9 mouse cellular contexts compared by ENCODE assay signal in the genomic region with DNA sequence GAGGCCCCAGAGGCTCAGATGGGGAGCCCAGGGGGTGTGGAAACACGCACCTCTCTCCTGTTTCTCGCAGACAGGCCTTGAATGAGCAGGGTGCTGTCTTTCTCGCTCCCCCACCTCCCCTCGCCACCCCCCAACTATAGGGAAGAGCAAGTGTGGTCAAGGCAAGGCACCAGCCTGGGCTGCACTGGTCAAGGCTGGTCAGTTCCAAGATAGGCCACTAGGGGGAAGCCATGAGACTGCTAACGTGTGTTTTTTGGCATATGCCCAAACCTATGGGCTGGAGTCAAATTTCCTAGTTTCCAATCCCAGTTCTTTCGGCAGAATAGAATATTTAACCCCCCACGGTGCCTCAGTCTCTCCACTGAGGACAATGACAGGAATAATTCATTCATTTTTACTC. TPM values are rescaled to one million over a fixed set of nuclear protein-coding genes. Genes with fewer than 3 reads are reported as not detected.
DNase-seq lines count a peak whose midpoint lies in the region; ATAC-seq and TF ChIP-seq lines count a peak whose summit lies in the region.
"Had no signal": no experiment of that assay in that cellular context is flagged by ENCODE, and none has a peak within 500 bp of the region (broad histone marks: within the 10 kb centered on the region; RNA-seq: fewer than 3 reads in every experiment).

No protein-coding gene starts in this region.

- peak; percentile 42 for DNase-seq in A20 (ENCODE audit: low read depth, low spot score)
- DNase-seq in adrenal gland, adult (ENCODE audit: inconsistent age in 2 of 2, low spot score in 1 of 2): peak; percentile 71 to 95
- DNase-seq in heart, adult 2 months: peak; percentile 59 to 82
- DNase-seq in kidney, postnatal 4 days: peak; percentile 88 to 89
- DNase-seq in liver, embryonic 14.5 days (ENCODE audit: low read depth in 3 of 3, low spot score in 3 of 3): peak in 2 of 3 experiments; percentile 6 to 7
- DNase-seq in ovary, postnatal 36 days (ENCODE audit: low spot score): peak; percentile 65
- DNase-seq in thymus, postnatal 25 days: peak; percentile 50

- intact Hi-C loops in heart, adult 2 months (cut with DNase I): loop anchor here (10.0 kb wide), 1 partner anchor 299 kb away; no protein-coding TSS in a partner anchor

- 9% methylated on average over 7 of the region's 7 CpGs for WGBS in heart, adult 2 months
- 4% methylated on average over 7 of the region's 7 CpGs for WGBS in liver, embryonic 14.5 days (ENCODE audit: insufficient replicate concordance)

- H3K27me3 ChIP-seq in heart, adult 2 months (ENCODE audit: control insufficient read depth, insufficient read depth, low read length): 0 out of 2 replicates have a peak, but pooled peaks cover 1% of the 10 kb centered on the region
- no peaks in the 10 kb centered on the region for H3K27me3 ChIP-seq in liver, embryonic 14.5 days (ENCODE audit: control insufficient read depth, insufficient read depth, low read length)

- no peak overlapping the region for H3K27ac ChIP-seq in cortical plate, adult 2 months (ENCODE audit: insufficient read depth, low read length)
- no peak overlapping the region for H3K27ac ChIP-seq in heart, adult 2 months
- H3K27ac ChIP-seq in liver, embryonic 14.5 days: no peak overlapping the region

- no peaks in the 10 kb centered on the region for H3K9me3 ChIP-seq in liver, embryonic 14.5 days (ENCODE audit: control insufficient read depth, low read length)

- no peak overlapping the region for H3K4me3 ChIP-seq in cortical plate, adult 2 months (ENCODE audit: insufficient read depth, low read length)
- no peak overlapping the region for H3K4me3 ChIP-seq in heart, adult 2 months
- no peak overlapping the region for H3K4me3 ChIP-seq in liver, embryonic 14.5 days (ENCODE audit: insufficient read depth in 1 of 2, low read depth in 2 of 2, low read length in 2 of 2)

- no peak for TF ChIP-seq POLR2A in cortical plate, adult 2 months (IDR thresholded peaks at IDR 0.05; ENCODE audit: extremely low read depth, insufficient read depth, low read length)
- no peak for TF ChIP-seq POLR2A in heart, adult 2 months (IDR thresholded peaks at IDR 0.05; ENCODE audit: insufficient read depth, low read depth, low read length)

- peak; percentile 91 for TF ChIP-seq CTCF in cortical plate, adult 2 months (IDR thresholded peaks at IDR 0.05; ENCODE audit: extremely low read depth, insufficient read depth, low read length)
- peak; percentile 90 for TF ChIP-seq CTCF in heart, adult 2 months (IDR thresholded peaks at IDR 0.05)
- peak; percentile 93 for TF ChIP-seq CTCF in liver, embryonic 14.5 days (IDR thresholded peaks at IDR 0.05; ENCODE audit: low read depth)

- no peak for TF ChIP-seq EP300 in heart, adult 2 months (IDR thresholded peaks at IDR 0.05; ENCODE audit: insufficient read depth, low read depth, low read length)
- no peak for TF ChIP-seq EP300 in liver, embryonic 14.5 days (IDR thresholded peaks at IDR 0.05; ENCODE audit: low read depth)

- H3K4me1 ChIP-seq in cortical plate, adult 2 months (ENCODE audit: control insufficient read depth, insufficient read depth, low read length): no peaks in the 10 kb centered on the region
- no peaks in the 10 kb centered on the region for H3K4me1 ChIP-seq in heart, adult 2 months (ENCODE audit: control insufficient read depth, insufficient read depth, low read length)
- H3K4me1 ChIP-seq in liver, embryonic 14.5 days (replicated peaks; ENCODE audit: control insufficient read depth in 2 of 2, insufficient read depth in 2 of 2, low read length in 1 of 2): no peaks in the 10 kb centered on the region

- no peak overlapping the region for H3K9ac ChIP-seq in heart, adult 2 months (ENCODE audit: low read depth, low read length)
- H3K9ac ChIP-seq in liver, embryonic 14.5 days (replicated peaks): no peak overlapping the region

- no peak for ATAC-seq in liver, embryonic 14.5 days (ENCODE audit: insufficient read depth)

- no peaks in the 10 kb centered on the region for H3K79me2 ChIP-seq in heart, adult 2 months (replicated peaks; ENCODE audit: control insufficient read depth, insufficient read depth, low read length)

- H3K36me3 ChIP-seq in heart, adult 2 months (ENCODE audit: control insufficient read depth, insufficient read depth, low read length): no peaks in the 10 kb centered on the region
- no peaks in the 10 kb centered on the region for H3K36me3 ChIP-seq in liver, embryonic 14.5 days (replicated peaks; ENCODE audit: control insufficient read depth, insufficient read depth, low read depth)

- H3K4me2 ChIP-seq in liver, embryonic 14.5 days (ENCODE audit: low read depth): no peak overlapping the region

RNA-seq across cellular contexts. Expression of a gene that starts 12.3 kb away (rescaled TPM):
- polyA plus RNA-seq in cortical plate, adult 2 months (2012; rRNA removed): not detected in 2 replicates
- total RNA-seq in heart, adult 2 months (2021): not detected
- not detected in 2 replicates for polyA plus RNA-seq in heart, adult 2 months (2012; rRNA removed)
- polyA plus RNA-seq in liver, embryonic 14.5 days (2012; rRNA removed): not detected in 2 replicates
- not detected in 2 replicates for polyA plus RNA-seq in liver, embryonic 14.5 days (2014; fragmentation: Nextera tagmentation; extraction: Ambion mirVana)
- polyA plus RNA-seq: heart, embryonic 14.5 days had no signal

RNA-seq across cellular contexts. Expression of a gene that starts 21.0 kb away (rescaled TPM):
- polyA plus RNA-seq in cortical plate, adult 2 months (2012; rRNA removed): not detected in 2 replicates
- not detected for total RNA-seq in heart, adult 2 months (2021)
- polyA plus RNA-seq in heart, adult 2 months (2012; rRNA removed): 0.06 TPM in 1 of 2 replicates, not detected in the other
- not detected in 2 replicates for polyA plus RNA-seq in liver, embryonic 14.5 days (2012; rRNA removed)
- polyA plus RNA-seq in liver, embryonic 14.5 days (2014; fragmentation: Nextera tagmentation; extraction: Ambion mirVana): not detected in 2 replicates
- polyA plus RNA-seq: heart, embryonic 14.5 days had no signal

RNA-seq across cellular contexts. Expression of a gene that starts 57.8 kb away (rescaled TPM):
- 0.08 TPM in 2 replicates for polyA plus RNA-seq in cortical plate, adult 2 months (2012; rRNA removed)
- not detected for total RNA-seq in heart, adult 2 months (2021)
- not detected in 2 replicates for polyA plus RNA-seq in heart, adult 2 months (2012; rRNA removed)
- polyA plus RNA-seq in liver, embryonic 14.5 days (2012; rRNA removed): 0.04 and 0.05 TPM in 2 replicates
- polyA plus RNA-seq in liver, embryonic 14.5 days (2014; fragmentation: Nextera tagmentation; extraction: Ambion mirVana): 0.09 and 0.15 TPM in 2 replicates
- polyA plus RNA-seq: heart, embryonic 14.5 days had no signal

Comparison
In these comparisons a context has a peak if more than half of its experiments do, and no peak if none do; other contexts are left out.
1. DNase-seq: peak in every context shown above with its lines; median percentile 88 in kidney, postnatal 4 days; 83 in adrenal gland, adult; 70 in heart, adult 2 months; 65 in ovary, postnatal 36 days; 50 in thymus, postnatal 25 days; 42 in A20; 6 in liver, embryonic 14.5 days.